Mouse (Mus musculus) lung, postnatal 25 days (tissue): ENCODE measurements at regions not wholly inside any gene's neighbourhood (a gene's known extent, or its start where the extent isn't known, plus 50 kb on each side); places are given as distances from the start of the nearest gene placed in this dataset.
A peak's percentile ranks its signal among the peaks of the same experiment; 100 is the strongest.

ENCODE experiments used
- DNase-seq: peaks from one replicate; pipeline ENCODE4 v3.0.0; 2022; ENCODE audit warnings: low spot score

GRCm38 (mm10) chr5:43422815-43423687 is 92.3 kb upstream of the C1qtnf7 start:
- peak; percentile 78 for DNase-seq

GRCm38 (mm10) chr5:43424551-43425257 is 90.6 kb upstream of the C1qtnf7 start:
- DNase-seq: no peak

- DNase-seq: peak; percentile 7
Observed at GRCm38 (mm10) chr5:43433337-43433736, 82.0 kb upstream of the C1qtnf7 start.

- DNase-seq: no peak
Observed at GRCm38 (mm10) chr5:43439191-43439590, 76.1 kb upstream of the C1qtnf7 start.

GRCm38 (mm10) chr5:43441306-43441705 is 74.0 kb upstream of the C1qtnf7 start:
- peak; percentile 48 for DNase-seq

GRCm38 (mm10) chr5:43444582-43445214 is 70.6 kb upstream of the C1qtnf7 start:
- no peak for DNase-seq

- DNase-seq: no peak
Observed at GRCm38 (mm10) chr5:43445620-43446019, 69.7 kb upstream of the C1qtnf7 start.

- DNase-seq: no peak
Observed at GRCm38 (mm10) chr5:43446295-43446694, 69.0 kb upstream of the C1qtnf7 start.

- DNase-seq: peak; percentile 39
Observed at GRCm38 (mm10) chr5:43456018-43456417, 59.3 kb upstream of the C1qtnf7 start.

- no peak for DNase-seq
Observed at GRCm38 (mm10) chr5:43457725-43458124, 57.6 kb upstream of the C1qtnf7 start.

GRCm38 (mm10) chr5:43461987-43462715 is 53.2 kb upstream of the C1qtnf7 start:
- DNase-seq: no peak
